9 mouse cellular contexts compared by ENCODE assay signal in the genomic region with DNA sequence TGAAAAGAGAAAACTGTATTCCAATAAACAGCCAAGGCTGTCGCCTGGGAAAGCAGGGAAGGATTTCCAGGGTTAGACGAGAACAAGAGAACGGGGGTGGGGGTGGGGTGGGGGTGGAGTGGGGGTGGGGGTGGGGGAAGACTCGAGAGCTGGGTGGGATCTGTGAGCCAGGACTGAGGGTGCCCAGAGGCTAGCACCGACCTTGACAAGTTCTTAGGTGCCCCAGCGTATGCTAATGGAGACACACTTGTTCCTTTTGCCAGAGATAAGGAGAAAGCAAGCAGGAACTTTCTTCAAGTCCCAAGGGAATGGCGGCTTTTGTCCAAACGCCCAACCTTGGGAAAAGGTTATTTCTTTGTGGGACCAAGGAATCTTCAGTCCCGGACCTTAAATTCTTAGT. TPM values are rescaled to one million over a fixed set of nuclear protein-coding genes. Genes with fewer than 3 reads are reported as not detected.
DNase-seq lines count a peak whose midpoint lies in the region; ATAC-seq and TF ChIP-seq lines count a peak whose summit lies in the region.
"Had no signal": no experiment of that assay in that cellular context is flagged by ENCODE, and none has a peak within 500 bp of the region (broad histone marks: within the 10 kb centered on the region; RNA-seq: fewer than 3 reads in every experiment).

No protein-coding gene starts in this region.

- peaks cover 9% of the 10 kb centered on the region; the same call in 1 of the 2 replicates for H3K36me3 ChIP-seq in heart, embryonic 10.5 days
- H3K36me3 ChIP-seq in lung, embryonic 14.5 days (ENCODE audit: insufficient read depth) = no peaks in the 10 kb centered on the region; the same call in 1 of the 2 replicates
- H3K36me3 ChIP-seq in hindbrain, embryonic 13.5 days = no peaks in the 10 kb centered on the region
- H3K36me3 ChIP-seq in midbrain, embryonic 16.5 days (ENCODE audit: control insufficient read depth, insufficient read depth, low read length) = no peaks in the 10 kb centered on the region

- TF ChIP-seq CTCF in lung, embryonic 14.5 days (IDR thresholded peaks at IDR 0.05; ENCODE audit: low read depth) = no peak

- 0 out of 2 replicates have a peak, but pooled peaks cover 2% of the 10 kb centered on the region for H3K9me3 ChIP-seq in heart, embryonic 10.5 days
- H3K9me3 ChIP-seq in lung, embryonic 14.5 days (ENCODE audit: low read depth, low read length) = no peaks in the 10 kb centered on the region
- no peaks in the 10 kb centered on the region for H3K9me3 ChIP-seq in hindbrain, embryonic 13.5 days
- no peaks in the 10 kb centered on the region for H3K9me3 ChIP-seq in midbrain, embryonic 16.5 days (replicated peaks; ENCODE audit: control insufficient read depth, low read length, poor library complexity, severe bottlenecking)

- peak overlapping the region; percentile 37 for H3K4me2 ChIP-seq in lung, embryonic 14.5 days
- peak overlapping the region; percentile 23 for H3K4me2 ChIP-seq in hindbrain, embryonic 13.5 days
- peak overlapping the region; percentile 27; the same call in 1 of the 2 replicates for H3K4me2 ChIP-seq in midbrain, embryonic 16.5 days (ENCODE audit: low read length)

- ATAC-seq in lung, embryonic 14.5 days (ENCODE audit: insufficient read depth) = no peak
- ATAC-seq in hindbrain, embryonic 13.5 days (ENCODE audit: low FRiP score) = no peak
- ATAC-seq in midbrain, embryonic 16.5 days = 0 out of 2 replicates have a peak, but pooled peaks have one; percentile 33
- ATAC-seq in megakaryocyte-erythroid progenitor cell, adult 5-6 weeks (replicated peaks; ENCODE audit: low FRiP score, low TSS enrichment, poor library complexity, severe bottlenecking) = no peak

- no peak overlapping the region for H3K27ac ChIP-seq in heart, embryonic 10.5 days
- no peak overlapping the region for H3K27ac ChIP-seq in lung, embryonic 14.5 days (ENCODE audit: low read depth)
- H3K27ac ChIP-seq in hindbrain, embryonic 13.5 days = no peak overlapping the region
- H3K27ac ChIP-seq in midbrain, embryonic 16.5 days (ENCODE audit: low read length) = no peak overlapping the region
- H3K27ac ChIP-seq: left cerebral cortex, adult 2 months had no signal

- WGBS in heart, embryonic 10.5 days = 39% methylated on average over 9 of the region's 9 CpGs
- WGBS in lung, embryonic 14.5 days = 52% methylated on average over 9 of the region's 9 CpGs
- 50% methylated on average over 9 of the region's 9 CpGs for WGBS in hindbrain, embryonic 13.5 days
- WGBS in midbrain, embryonic 16.5 days = 52% methylated on average over 9 of the region's 9 CpGs

- peak; percentile 71 for DNase-seq in heart, embryonic 10.5 days (ENCODE audit: low spot score)
- no peak for DNase-seq in heart, adult 11 months
- DNase-seq in lung, embryonic 14.5 days = no peak
- no peak for DNase-seq in lung, adult 18-20 months
- no peak for DNase-seq in right cerebral cortex, postnatal 4 days

- H3K4me3 ChIP-seq in heart, embryonic 10.5 days = peak overlapping the region; percentile 32
- no peak overlapping the region for H3K4me3 ChIP-seq in lung, embryonic 14.5 days (ENCODE audit: low read depth, low read length)
- no peak overlapping the region for H3K4me3 ChIP-seq in hindbrain, embryonic 13.5 days
- no peak overlapping the region for H3K4me3 ChIP-seq in midbrain, embryonic 16.5 days (ENCODE audit: low read depth, low read length)
- H3K4me3 ChIP-seq: left cerebral cortex, adult 2 months had no signal

- peaks cover 33% of the 10 kb centered on the region for H3K4me1 ChIP-seq in heart, embryonic 10.5 days
- 0 out of 2 replicates have a peak, but pooled peaks cover 3% of the 10 kb centered on the region for H3K4me1 ChIP-seq in lung, embryonic 14.5 days (ENCODE audit: insufficient read depth)
- H3K4me1 ChIP-seq in hindbrain, embryonic 13.5 days (replicated peaks) = peaks cover 5% of the 10 kb centered on the region; the same call in 1 of the 2 replicates
- peaks cover 2% of the 10 kb centered on the region; the same call in 1 of the 2 replicates for H3K4me1 ChIP-seq in midbrain, embryonic 16.5 days (ENCODE audit: control insufficient read depth, insufficient read depth, low read length)

- peaks cover 5% of the 10 kb centered on the region; the same call in 1 of the 2 replicates for H3K27me3 ChIP-seq in heart, embryonic 10.5 days (ENCODE audit: insufficient read depth, poor library complexity, severe bottlenecking)
- H3K27me3 ChIP-seq in lung, embryonic 14.5 days (ENCODE audit: insufficient read depth, low read length) = no peaks in the 10 kb centered on the region
- peaks cover 19% of the 10 kb centered on the region for H3K27me3 ChIP-seq in hindbrain, embryonic 13.5 days
- H3K27me3 ChIP-seq in midbrain, embryonic 16.5 days (ENCODE audit: control insufficient read depth, insufficient read depth, low read depth, low read length) = peaks cover 2% of the 10 kb centered on the region; the same call in 1 of the 2 replicates

- H3K9ac ChIP-seq in lung, embryonic 14.5 days = no peak overlapping the region
- no peak overlapping the region for H3K9ac ChIP-seq in hindbrain, embryonic 13.5 days
- H3K9ac ChIP-seq in midbrain, embryonic 16.5 days (ENCODE audit: low read depth, low read length) = no peak overlapping the region

RNA-seq across cellular contexts. Expression of a gene that starts 8.5 kb away (rescaled TPM):
- polyA plus RNA-seq in heart, embryonic 10.5 days (2016; fragmentation: Nextera tagmentation; extraction: Ambion mirVana) = 76.2 and 85.1 TPM in 2 replicates
- 54.3 and 58.3 TPM in 2 replicates for polyA plus RNA-seq in lung, embryonic 14.5 days (2014; fragmentation: Nextera tagmentation; extraction: Ambion mirVana)
- polyA plus RNA-seq in hindbrain, embryonic 13.5 days (2015; fragmentation: Nextera tagmentation; extraction: Ambion mirVana) = 24.1 and 31.6 TPM in 2 replicates
- 32.6 and 33.9 TPM in 2 replicates for polyA plus RNA-seq in midbrain, embryonic 16.5 days (2015; fragmentation: Nextera tagmentation; extraction: Ambion mirVana)
- 189 and 232 TPM in 2 replicates for total RNA-seq in megakaryocyte-erythroid progenitor cell, adult 5-6 weeks (2014; fragmentation: Nextera tagmentation)
- 159 and 165 TPM in 2 replicates for total RNA-seq in megakaryocyte-erythroid progenitor cell, adult 5-6 weeks (2017)

RNA-seq across cellular contexts. Expression of a gene that starts 16.5 kb away (rescaled TPM):
- 0.23 and 0.38 TPM in 2 replicates for polyA plus RNA-seq in heart, embryonic 10.5 days (2016; fragmentation: Nextera tagmentation; extraction: Ambion mirVana)
- 1.1 and 1.5 TPM in 2 replicates for polyA plus RNA-seq in lung, embryonic 14.5 days (2014; fragmentation: Nextera tagmentation; extraction: Ambion mirVana)
- polyA plus RNA-seq in hindbrain, embryonic 13.5 days (2015; fragmentation: Nextera tagmentation; extraction: Ambion mirVana) = 0.60 and 1.5 TPM in 2 replicates
- 1.2 and 1.3 TPM in 2 replicates for polyA plus RNA-seq in midbrain, embryonic 16.5 days (2015; fragmentation: Nextera tagmentation; extraction: Ambion mirVana)
- total RNA-seq in megakaryocyte-erythroid progenitor cell, adult 5-6 weeks (2014; fragmentation: Nextera tagmentation) = 6.2 and 8.1 TPM in 2 replicates
- 7.5 TPM in 1 of 2 replicates, not detected in the other for total RNA-seq in megakaryocyte-erythroid progenitor cell, adult 5-6 weeks (2017)
- total RNA-seq: left cerebral cortex, adult 2 months had no signal
